Mouse (Mus musculus): ENCODE results near the gene Hnrnpl.
A peak's percentile ranks its signal among the peaks of the same experiment; 100 is the strongest.

DNA sequence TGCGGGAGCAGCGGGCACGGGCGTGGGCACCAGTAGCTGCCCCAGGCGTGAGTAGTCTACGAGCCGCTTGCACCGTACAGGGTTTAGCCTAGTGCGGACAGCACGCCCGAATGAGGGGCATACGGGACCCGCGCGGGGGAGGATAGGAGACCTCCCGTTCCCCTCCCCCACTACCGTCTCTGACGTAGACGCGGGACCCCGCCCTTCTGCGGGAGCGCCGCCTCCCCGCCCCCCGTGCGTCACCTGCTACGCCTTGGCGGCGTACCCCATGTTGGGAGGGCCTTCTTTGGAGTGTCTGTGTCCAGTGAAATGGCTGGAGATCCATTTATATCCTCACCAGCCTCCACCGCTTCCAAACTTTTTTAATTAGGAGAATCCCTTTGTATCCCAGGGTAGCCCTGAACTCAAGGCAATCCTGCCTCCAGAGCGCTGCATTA lies 634 bp downstream of the Hnrnpl start:
- TF ChIP-seq CTCF (IDR thresholded peaks at IDR 0.05; ENCODE audit: low read depth, low read length) (no peak), EP300 (IDR thresholded peaks at IDR 0.05; ENCODE audit: insufficient read depth, low read depth, low read length) (0 out of 2 replicates have a peak, but pooled peaks have one; percentile 48), POLR2A (IDR thresholded peaks at IDR 0.05; ENCODE audit: insufficient read depth, low read length) (peak; percentile 87)
